Mouse (Mus musculus): ENCODE results near the gene Pax2. TPM values are rescaled to one million over a fixed set of nuclear protein-coding genes. Genes with fewer than 3 reads are reported as not detected.

Pax2 gene
- polyA plus RNA-seq, 1 experiment from 2014 or later: not detected

DNA sequence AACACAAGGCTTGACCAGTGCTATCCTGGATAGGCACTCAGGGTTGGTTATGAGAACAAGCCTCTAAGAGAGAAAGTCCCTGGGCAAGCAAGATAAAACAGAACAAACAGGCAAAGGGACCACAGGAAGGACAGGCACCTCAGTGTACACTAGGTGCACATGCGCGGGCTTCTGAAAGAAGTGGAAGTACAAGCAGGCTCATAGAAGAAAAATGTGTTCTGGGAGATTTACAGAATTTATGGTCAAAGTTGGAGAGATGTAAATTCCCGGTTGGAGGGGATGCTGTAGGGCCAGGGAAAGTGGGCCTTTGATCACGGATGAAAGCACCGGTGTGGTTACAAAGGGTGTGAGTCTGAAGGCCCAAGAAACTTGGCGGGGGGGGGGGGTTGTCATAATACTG, 10.1 kb upstream of the Pax2 start:
- peaks cover 16% of the 10 kb centered on the region for H3K27me3 ChIP-seq (ENCODE audit: control insufficient read depth, insufficient read depth, low read length)
- 3% methylated on average over 6 of the region's 6 CpGs for WGBS
- H3K9ac ChIP-seq (ENCODE audit: low read length): no peak overlapping the region
- DNase-seq (ENCODE audit: low spot score): no peak
- no peaks in the 10 kb centered on the region for H3K4me1 ChIP-seq (replicated peaks; ENCODE audit: control insufficient read depth, insufficient read depth)
- TF ChIP-seq EP300 (optimal IDR thresholded peaks at IDR 0.05) (no peak), CTCF (IDR thresholded peaks at IDR 0.05; ENCODE audit: low read depth) (no peak)
- no peaks in the 10 kb centered on the region for H3K36me3 ChIP-seq (ENCODE audit: control insufficient read depth, insufficient read depth, low read length)
- H3K9me3 ChIP-seq (ENCODE audit: control insufficient read depth, low read length): no peaks in the 10 kb centered on the region
- no peak for ATAC-seq (ENCODE audit: low FRiP score, low TSS enrichment)
- H3K4me2 ChIP-seq (replicated peaks; ENCODE audit: low read depth): no peak overlapping the region
- H3K4me3 ChIP-seq (ENCODE audit: low read depth, low read length): no peak overlapping the region
- no peak overlapping the region for H3K27ac ChIP-seq (replicated peaks)

- Histone ChIP-seq H3K4me3 (ENCODE audit: low read depth, low read length) (no peak overlapping the region), H3K9me3 (ENCODE audit: control insufficient read depth, low read length) (no peaks in the 10 kb centered on the region), H3K36me3 (ENCODE audit: control insufficient read depth, insufficient read depth, low read length) (no peaks in the 10 kb centered on the region), H3K9ac (ENCODE audit: low read length) (no peak overlapping the region), H3K27me3 (ENCODE audit: control insufficient read depth, insufficient read depth, low read length) (peaks cover 18% of the 10 kb centered on the region), H3K4me2 (replicated peaks; ENCODE audit: low read depth) (no peak overlapping the region), H3K4me1 (replicated peaks; ENCODE audit: control insufficient read depth, insufficient read depth) (no peaks in the 10 kb centered on the region), H3K27ac (replicated peaks) (no peak overlapping the region)
- TF ChIP-seq CTCF (IDR thresholded peaks at IDR 0.05; ENCODE audit: low read depth) (no peak), EP300 (optimal IDR thresholded peaks at IDR 0.05) (no peak)
- DNase-seq (ENCODE audit: low spot score) (no peak), ATAC-seq (ENCODE audit: low FRiP score, low TSS enrichment) (no peak)
- 2% methylated on average over 39 of the region's 42 CpGs for WGBS
These were observed 9.3 kb upstream of the Pax2 start for GRCm38 (mm10) chr19:44746541-44747024.

DNA sequence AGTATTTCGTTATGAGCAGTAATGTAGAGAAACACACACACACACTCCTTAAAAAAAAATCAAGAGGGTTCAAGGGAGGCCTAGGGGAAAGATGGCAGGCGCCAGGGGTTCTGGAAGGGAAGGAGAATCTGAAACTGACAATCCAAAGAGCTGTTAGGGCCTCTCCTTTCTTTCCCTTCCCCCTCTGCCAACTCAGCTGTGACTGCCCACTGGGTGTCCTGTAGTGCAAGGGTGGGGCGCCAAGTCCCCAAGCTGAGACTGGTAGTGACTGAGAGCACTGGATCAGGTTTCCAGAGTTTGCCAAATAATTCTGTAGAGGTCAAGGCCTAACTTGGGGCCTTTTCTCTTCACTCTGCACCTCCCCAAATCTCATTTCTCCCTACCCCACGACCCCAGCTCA, 8.4 kb upstream of the Pax2 start:
- H3K9me3 ChIP-seq (ENCODE audit: control insufficient read depth, low read length): no peaks in the 10 kb centered on the region
- DNase-seq (ENCODE audit: low spot score) (no peak), ATAC-seq (ENCODE audit: low FRiP score, low TSS enrichment) (no peak)
- H3K4me3 ChIP-seq (ENCODE audit: low read depth, low read length): no peak overlapping the region
- 25% methylated on average over 4 of the region's 4 CpGs for WGBS
- no peak overlapping the region for H3K9ac ChIP-seq (ENCODE audit: low read length)
- H3K27me3 ChIP-seq (ENCODE audit: control insufficient read depth, insufficient read depth, low read length): peaks cover 22% of the 10 kb centered on the region
- no peak overlapping the region for H3K4me2 ChIP-seq (replicated peaks; ENCODE audit: low read depth)
- H3K27ac ChIP-seq (replicated peaks): no peak overlapping the region
- TF ChIP-seq EP300 (optimal IDR thresholded peaks at IDR 0.05) (no peak), CTCF (IDR thresholded peaks at IDR 0.05; ENCODE audit: low read depth) (no peak)
- H3K36me3 ChIP-seq (ENCODE audit: control insufficient read depth, insufficient read depth, low read length): no peaks in the 10 kb centered on the region
- no peaks in the 10 kb centered on the region for H3K4me1 ChIP-seq (replicated peaks; ENCODE audit: control insufficient read depth, insufficient read depth)

DNA sequence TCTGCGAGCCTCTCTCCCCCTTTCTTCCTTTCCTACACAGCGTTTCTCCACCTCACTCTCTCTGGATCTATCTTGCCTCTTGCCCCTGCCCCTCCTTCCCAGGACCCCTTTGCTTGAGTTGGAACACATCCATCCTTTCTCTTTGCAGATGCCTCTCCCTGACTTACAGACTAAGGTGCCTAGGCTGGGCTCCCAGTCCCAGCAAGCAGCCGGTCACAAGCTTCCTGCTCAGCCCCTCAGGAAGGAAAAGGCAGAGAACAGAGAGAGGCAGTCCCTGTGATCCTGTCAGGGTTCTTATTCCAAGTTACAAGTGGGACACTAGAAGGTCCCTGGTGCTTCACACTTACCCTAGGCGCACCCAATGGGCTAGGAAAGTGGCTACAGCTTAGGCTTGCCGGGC, 7.6 kb upstream of the Pax2 start:
- Histone ChIP-seq H3K4me2 (replicated peaks; ENCODE audit: low read depth) (no peak overlapping the region), H3K9ac (ENCODE audit: low read length) (no peak overlapping the region), H3K27me3 (ENCODE audit: control insufficient read depth, insufficient read depth, low read length) (peaks cover 27% of the 10 kb centered on the region), H3K9me3 (ENCODE audit: control insufficient read depth, low read length) (no peaks in the 10 kb centered on the region), H3K36me3 (ENCODE audit: control insufficient read depth, insufficient read depth, low read length) (no peaks in the 10 kb centered on the region), H3K4me1 (replicated peaks; ENCODE audit: control insufficient read depth, insufficient read depth) (no peaks in the 10 kb centered on the region), H3K27ac (replicated peaks) (no peak overlapping the region), H3K4me3 (ENCODE audit: low read depth, low read length) (no peak overlapping the region)
- WGBS: 3% methylated on average over 5 of the region's 5 CpGs
- TF ChIP-seq EP300 (optimal IDR thresholded peaks at IDR 0.05) (no peak), CTCF (IDR thresholded peaks at IDR 0.05; ENCODE audit: low read depth) (no peak)
- DNase-seq (ENCODE audit: low spot score) (no peak), ATAC-seq (ENCODE audit: low FRiP score, low TSS enrichment) (no peak)

DNA sequence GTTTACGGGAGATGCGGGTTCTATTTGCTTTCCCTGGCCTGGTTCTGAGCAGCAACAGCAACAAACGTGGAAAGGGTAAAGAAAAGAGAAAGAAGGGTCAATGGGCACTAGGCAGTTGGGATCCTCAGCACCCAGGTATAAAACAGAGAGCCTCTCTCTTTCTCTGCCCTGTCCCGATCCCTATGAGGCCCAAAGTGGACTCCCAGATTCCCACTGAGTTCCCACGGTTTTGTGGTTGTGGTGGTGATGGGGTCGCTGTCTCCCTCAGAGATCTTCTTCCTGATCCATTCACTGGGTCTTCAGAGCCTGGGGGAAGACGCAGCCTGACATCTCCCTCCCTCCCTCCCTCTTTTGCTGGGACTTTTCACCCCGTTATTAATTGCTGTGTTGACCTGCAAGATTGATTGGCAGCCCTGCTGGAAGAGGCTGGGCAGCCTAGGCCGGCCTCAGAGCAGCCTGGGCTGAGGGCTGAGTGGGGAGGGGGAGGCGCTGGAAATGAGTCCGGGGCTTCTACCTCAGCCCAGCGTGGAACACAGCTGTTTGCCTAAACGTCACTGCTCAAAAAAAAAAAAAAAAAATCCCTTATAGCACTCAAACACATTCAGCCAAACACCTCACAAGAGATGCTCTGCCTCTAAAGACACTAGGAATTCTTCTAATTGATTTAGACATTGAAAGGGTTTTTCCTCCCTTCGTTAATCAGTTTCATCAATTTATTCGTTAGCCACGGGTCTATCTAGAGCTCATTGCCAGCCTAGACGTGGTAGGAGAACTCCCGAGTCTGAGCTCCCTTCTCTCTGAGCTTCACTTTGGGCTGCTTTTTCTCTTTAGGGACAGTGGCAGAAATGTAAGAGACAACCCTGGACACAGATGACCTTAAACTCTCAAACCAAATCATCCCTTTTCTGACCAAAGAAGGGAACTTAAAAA, 6.5 kb upstream of the Pax2 start:
- Histone ChIP-seq H3K27ac (replicated peaks) (no peak overlapping the region), H3K4me1 (replicated peaks; ENCODE audit: control insufficient read depth, insufficient read depth) (no peaks in the 10 kb centered on the region), H3K27me3 (ENCODE audit: control insufficient read depth, insufficient read depth, low read length) (peaks cover 28% of the 10 kb centered on the region), H3K9ac (ENCODE audit: low read length) (no peak overlapping the region), H3K36me3 (ENCODE audit: control insufficient read depth, insufficient read depth, low read length) (no peaks in the 10 kb centered on the region), H3K9me3 (ENCODE audit: control insufficient read depth, low read length) (no peaks in the 10 kb centered on the region), H3K4me2 (replicated peaks; ENCODE audit: low read depth) (no peak overlapping the region), H3K4me3 (ENCODE audit: low read depth, low read length) (no peak overlapping the region)
- DNase-seq (ENCODE audit: low spot score) (no peak), ATAC-seq (ENCODE audit: low FRiP score, low TSS enrichment) (no peak)
- WGBS: 4% methylated on average over 17 of the region's 18 CpGs
- TF ChIP-seq EP300 (optimal IDR thresholded peaks at IDR 0.05) (no peak), CTCF (IDR thresholded peaks at IDR 0.05; ENCODE audit: low read depth) (no peak)

All from stomach, postnatal 0 days (tissue).